ENCODE assay signal across 33 mouse cellular contexts in genomic region chr16:58432384-58432783, GRCm38 (mm10).
"Had no signal": no experiment of that assay in that cellular context is flagged by ENCODE, and none has a peak within 500 bp of the region (broad histone marks: within the 10 kb centered on the region; RNA-seq: fewer than 3 reads in every experiment).

No protein-coding gene starts in this region.

- H3K27me3 ChIP-seq: heart, embryonic 12.5 days; heart, embryonic 13.5 days; heart, embryonic 15.5 days; hindbrain, embryonic 12.5 days; hindbrain, embryonic 13.5 days; hindbrain, embryonic 15.5 days; intestine, embryonic 15.5 days; kidney, embryonic 15.5 days had no signal

- ATAC-seq: hindbrain, embryonic 16.5 days; hindbrain, postnatal 0 days; inflammation-experienced regulatory T-cells, adult 6 months; intestine, embryonic 15.5 days; intestine, embryonic 16.5 days; intestine, postnatal 0 days had no signal

- H3K4me2 ChIP-seq: heart, embryonic 11.5 days; heart, embryonic 12.5 days; heart, embryonic 13.5 days; heart, embryonic 15.5 days; hindbrain, embryonic 12.5 days; hindbrain, embryonic 13.5 days; hindbrain, embryonic 14.5 days; hindbrain, embryonic 15.5 days; intestine, embryonic 15.5 days; kidney, embryonic 15.5 days had no signal

- DNase-seq: heart, postnatal 10 days; heart, postnatal 14 days; heart, postnatal 36 days; heart, postnatal 4 days; kidney, adult 18-20 months; kidney, adult 2 months; kidney, adult 8-10 months; kidney, adult 9 months; kidney, postnatal 10 days; kidney, postnatal 14 days; kidney, postnatal 25 days; kidney, postnatal 36 days; kidney, postnatal 4 days; layer of hippocampus, adult 9-11 months; layer of hippocampus, postnatal 36 days had no signal

- H3K4me3 ChIP-seq: heart, embryonic 12.5 days; heart, embryonic 13.5 days; heart, embryonic 15.5 days; hindbrain, embryonic 10.5 days; hindbrain, embryonic 12.5 days; hindbrain, embryonic 13.5 days; hindbrain, embryonic 15.5 days; intestine, embryonic 15.5 days; kidney, embryonic 15.5 days; layer of hippocampus, adult 2 months; left cerebral cortex, adult 2 months had no signal
